Mouse (Mus musculus) c-Kit-negative CD71-positive TER-119-positive erythroid progenitor cells, embryonic 14.5 days (primary cell): ENCODE measurements at regions not wholly inside any gene's neighbourhood (a gene's known extent, or its start where the extent isn't known, plus 50 kb on each side); places are given as distances from the start of the nearest gene placed in this dataset.

Source experiments
- DNase-seq: peaks from one replicate; pipeline ENCODE4 v3.0.0-alpha.2; 2013; ENCODE audit warnings: low read depth, low spot score

- no peak for DNase-seq
Measured at GRCm38 (mm10) chr3:50939602-50940001, 284.6 kb upstream of the Noct start.

GRCm38 (mm10) chr3:50940656-50941055 lies 283.6 kb upstream of the Noct start:
- no peak for DNase-seq

GRCm38 (mm10) chr3:50953456-50953855 lies 270.8 kb upstream of the Noct start:
- no peak for DNase-seq

DNA sequence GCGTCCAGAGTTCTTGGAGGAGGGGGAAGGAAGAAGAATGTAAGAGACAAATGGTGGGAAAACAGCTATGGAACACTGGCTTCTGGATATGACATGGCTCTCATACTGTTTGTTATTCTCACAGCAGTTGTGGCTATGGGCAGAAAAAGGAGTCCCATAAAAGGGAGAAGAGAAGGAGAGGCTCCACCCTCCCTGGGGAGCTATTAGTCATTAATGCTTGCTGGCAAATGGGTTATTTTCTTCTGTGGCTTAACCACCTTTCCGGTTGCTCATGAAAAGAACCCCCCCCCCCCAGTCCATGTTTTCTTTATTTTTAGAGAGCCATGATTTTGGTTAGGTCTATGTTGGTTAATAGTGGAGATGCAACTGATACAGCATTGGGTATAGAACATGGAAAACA lies 253.9 kb upstream of the Noct start:
- no peak for DNase-seq

DNA sequence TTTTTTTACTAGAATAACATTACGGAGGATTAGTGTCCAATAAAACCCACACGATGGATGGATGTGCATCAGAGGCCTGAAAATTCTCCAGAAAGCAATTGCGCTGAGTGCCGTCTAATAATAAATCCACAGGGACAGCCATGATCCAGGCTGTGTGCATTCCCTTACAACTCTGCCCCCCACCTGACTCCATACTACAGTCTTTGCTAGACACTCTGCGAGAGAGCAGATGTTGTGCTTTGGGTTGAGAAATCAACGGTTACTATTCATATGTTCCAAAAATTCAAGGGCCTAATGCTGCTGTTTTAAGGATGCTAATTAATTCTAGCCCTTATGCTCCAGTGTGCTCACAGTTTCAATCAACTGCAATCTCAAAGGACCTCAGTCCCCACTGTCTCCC lies 251.2 kb upstream of the Noct start:
- DNase-seq: no peak

- DNase-seq: no peak
Measured at GRCm38 (mm10) chr3:50976141-50976780, 248.0 kb upstream of the Noct start.

- DNase-seq: no peak
Measured at GRCm38 (mm10) chr3:50976818-50977217, 247.4 kb upstream of the Noct start.

DNA sequence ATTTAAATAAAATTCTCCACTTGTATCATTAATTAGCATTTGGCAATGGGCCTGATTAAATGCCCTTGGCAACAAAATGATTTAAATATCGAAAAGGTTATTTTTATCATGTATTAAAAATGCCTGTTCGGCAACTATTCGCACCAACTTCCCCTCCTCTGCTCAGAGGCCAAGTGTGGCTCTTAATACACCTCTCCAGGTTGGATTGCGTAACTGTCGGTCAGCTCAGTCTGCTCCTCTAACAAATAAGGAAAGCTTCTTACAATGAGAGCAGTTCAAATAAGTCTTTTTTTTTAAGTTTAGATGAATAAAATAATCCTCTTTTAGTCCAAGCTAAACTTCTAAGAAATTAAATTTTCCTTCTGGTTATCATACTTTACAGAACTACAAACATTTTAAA lies 245.6 kb upstream of the Noct start:
- DNase-seq: no peak

DNA sequence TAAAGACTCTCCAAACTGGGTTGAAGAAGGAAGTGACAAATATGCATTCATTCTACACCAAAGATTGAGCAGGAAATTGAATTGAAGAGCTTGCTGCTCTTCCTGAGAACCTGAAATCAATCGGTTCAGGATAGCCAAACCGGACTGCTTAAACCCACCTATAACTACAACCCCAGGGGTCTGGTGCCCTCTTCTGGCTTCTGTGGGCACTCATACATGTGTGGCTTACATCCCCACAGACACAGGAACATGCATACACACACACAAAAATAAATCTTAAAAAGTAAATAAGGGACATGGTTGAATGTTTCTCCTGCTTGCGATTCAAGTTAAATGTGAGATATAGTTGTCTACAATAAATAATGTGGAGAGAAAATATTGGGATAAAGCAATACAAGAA lies 244.7 kb upstream of the Noct start:
- no peak for DNase-seq

GRCm38 (mm10) chr3:50981751-50982150 lies 242.5 kb upstream of the Noct start:
- no peak for DNase-seq

DNA sequence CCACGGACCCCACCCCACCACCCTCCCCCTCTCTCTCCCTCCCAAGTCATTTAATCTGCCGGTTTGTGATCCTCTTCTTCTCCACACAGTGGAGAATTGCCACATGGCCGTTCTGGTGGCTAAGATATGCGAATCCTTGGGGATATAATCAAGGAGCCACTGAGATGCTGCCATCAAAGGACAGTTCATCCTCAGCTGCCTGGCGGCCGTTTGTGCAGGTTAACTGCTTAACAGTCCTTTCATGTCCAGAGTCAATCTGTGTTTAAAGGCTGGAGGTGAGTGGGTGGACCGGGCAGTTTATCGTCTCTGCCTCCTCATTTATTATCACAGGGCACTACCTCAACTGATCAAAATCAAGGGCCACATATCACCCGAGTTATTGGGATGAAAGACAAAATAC lies 241.6 kb upstream of the Noct start:
- no peak for DNase-seq

DNA sequence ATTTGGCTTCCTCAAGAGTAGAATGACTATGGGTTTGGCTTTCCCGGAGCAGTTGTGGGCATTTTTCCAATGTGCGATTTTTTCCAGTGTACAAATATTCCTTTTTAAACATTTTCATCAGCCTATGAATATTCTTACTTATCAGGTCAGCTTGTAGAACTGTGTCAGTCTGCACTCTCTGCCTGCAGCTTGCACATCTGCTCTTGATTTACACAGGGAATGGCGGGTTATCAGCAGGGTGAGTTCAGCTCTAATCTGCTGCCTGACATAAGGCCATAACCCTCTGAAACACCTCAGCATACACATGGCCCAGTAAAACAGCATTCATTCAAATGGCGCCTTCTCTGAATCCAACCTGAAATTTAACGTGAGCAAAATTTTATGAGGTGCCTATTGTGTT lies 241.1 kb upstream of the Noct start:
- DNase-seq: no peak

DNA sequence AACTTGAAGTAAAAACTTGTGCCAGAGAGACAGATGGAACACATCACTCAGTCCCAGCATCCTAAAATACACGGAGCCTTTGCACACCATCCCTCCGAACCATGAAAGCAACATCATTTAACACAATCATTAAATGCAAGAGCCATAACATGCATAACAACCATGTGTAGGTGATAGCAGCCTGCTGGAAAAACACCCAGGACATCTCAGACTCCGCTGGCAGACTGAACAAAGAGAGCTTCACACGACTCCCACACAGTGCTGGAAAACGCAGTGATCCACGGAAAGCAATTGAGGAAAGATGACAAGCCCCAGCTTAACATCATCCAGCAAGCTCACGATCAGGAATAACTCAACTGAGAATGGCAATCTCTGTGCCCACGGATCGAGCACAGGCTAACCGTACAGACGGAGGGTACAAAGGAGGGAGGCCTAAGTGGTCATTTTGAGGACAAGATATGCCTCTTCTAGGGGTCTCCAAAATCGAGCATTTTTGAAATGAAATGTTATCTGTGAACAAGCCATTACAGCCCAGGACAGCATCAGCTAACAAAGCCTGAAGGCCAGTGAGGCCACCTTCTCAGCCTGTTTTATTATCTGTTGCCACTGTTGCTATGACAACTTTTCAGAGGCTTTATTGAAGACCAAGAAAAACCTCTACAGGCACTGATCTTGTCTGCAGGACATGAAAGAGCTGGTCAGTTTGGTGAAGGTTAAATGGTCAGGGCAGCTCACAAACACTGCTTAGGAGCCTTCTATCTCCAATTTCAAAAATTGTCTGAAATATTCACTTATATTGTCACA lies 240.1 kb upstream of the Noct start:
- DNase-seq: no peak

DNA sequence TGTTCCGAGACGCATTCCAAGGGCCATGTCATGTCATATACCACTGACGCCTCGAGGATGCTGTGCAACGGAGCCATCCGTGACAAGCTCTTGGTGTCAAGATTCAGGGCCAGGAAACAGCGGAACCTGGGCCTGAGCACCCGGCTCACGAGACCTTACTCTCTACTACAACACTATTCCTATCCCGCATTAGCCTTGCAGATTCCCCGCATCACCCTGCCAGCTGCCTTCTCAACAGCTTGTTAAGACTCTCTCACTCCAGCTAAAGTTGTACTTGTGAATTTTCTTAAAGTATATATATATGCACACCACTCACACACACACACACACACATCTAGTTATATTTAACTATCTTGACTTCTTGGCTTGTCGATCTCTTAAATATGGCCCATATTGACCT lies 236.4 kb upstream of the Noct start:
- no peak for DNase-seq

GRCm38 (mm10) chr3:50990810-50991209 lies 233.4 kb upstream of the Noct start:
- no peak for DNase-seq

DNA sequence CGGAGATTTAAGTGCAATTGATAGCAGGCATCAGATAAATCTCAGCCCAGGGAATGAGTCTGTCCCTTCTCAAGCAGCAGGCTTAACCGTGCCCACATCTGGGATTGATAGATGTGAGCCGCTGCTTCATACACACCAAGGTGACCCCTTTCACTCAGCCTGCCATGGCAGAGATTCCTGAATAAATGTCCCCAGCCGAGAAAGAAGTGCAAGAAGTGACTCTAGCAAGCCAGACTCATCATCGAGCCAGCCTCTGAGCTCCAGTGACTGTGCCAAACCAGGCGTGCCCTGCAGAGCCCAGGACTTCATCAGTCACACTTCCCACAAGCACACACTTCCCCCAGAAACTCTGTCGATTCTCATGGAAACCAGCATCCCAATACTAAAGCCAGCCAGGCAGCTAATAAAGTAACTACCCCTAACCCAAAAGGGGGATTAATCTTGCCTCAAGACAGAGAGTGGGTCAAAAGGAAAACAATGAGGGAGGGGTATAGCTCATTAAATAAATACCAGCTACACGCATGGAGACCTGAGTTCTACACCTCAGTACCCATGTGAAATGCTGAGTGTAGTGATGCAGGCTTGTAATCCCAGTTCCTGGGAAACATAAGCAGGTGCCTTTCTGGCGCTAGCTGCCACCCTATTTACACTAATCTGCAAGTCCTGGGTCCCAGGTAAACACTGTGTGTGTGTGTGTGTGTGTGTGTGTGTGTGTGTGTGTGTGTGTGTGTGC lies 231.5 kb upstream of the Noct start:
- DNase-seq: no peak

DNA sequence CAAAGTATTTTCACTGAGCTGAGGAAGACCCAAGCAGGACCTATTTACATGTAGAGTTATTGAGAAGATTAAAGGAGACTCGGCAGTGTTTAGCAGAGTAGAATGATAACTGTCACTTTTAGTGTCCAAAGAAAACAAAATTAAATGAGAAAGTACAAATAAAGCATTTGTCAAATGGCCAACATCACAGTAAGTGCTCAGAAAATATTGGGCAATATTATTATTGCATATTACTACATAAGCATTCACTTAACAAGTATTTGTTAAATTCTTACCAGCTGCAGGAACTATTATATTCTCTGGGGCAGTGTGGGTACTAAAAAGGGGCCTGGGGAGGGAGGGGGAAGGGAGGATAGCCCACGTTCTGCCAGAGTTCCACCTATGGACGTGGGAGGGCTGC lies 224.5 kb upstream of the Noct start:
- DNase-seq: no peak

DNA sequence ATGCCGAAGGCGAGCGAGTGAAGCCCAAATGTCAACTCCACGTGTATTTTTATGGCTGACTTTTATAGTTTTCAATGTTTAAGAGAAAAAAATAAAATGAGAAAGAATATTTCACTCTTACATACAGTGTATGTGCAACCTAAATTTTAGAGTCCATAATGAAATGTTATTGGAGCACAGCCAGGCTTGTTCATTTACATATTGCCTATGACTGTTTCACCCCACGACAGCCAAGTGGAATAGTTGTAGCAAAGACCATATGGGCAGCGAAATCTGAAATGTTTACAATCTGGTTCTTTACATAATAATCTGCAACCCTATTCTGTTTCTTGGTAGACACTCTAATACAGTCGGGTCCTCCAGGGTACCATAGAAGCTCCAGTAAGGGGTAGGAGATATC lies 223.3 kb upstream of the Noct start:
- no peak for DNase-seq

GRCm38 (mm10) chr3:51002662-51003061 lies 221.6 kb upstream of the Noct start:
- DNase-seq: no peak

DNA sequence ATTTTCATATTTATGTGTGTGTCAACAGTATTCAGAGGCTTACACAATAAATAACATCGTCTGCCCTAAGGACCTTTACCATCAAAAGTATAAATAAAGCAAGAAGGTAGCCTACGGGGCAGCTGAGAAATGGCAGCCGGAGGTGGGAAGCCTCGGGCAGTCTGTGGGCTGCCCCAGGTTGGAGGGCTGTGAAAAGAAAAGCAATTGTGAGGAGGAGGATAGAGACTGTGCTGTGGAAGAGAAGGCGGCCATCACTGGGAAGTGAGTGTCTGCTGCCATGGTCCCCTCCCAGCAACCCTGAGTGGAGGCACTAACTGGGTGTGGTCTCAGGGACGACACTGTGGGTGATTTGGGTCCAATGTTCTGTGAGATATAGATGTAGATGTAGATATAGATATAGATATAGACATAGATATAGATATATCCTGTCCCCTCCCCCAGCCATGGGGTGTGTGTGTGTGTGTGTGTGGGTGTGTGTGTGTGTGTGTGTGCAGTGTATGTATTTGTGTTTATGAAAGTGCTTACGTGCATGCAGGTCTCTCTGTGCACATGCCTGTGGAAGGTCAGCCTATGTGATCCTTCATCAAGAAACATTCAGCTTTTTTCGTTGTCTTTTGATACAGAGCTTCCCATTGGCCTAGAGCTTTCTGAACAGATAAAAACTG lies 220.6 kb upstream of the Noct start:
- DNase-seq: no peak

GRCm38 (mm10) chr3:51004216-51004615 lies 220.0 kb upstream of the Noct start:
- no peak for DNase-seq

DNA sequence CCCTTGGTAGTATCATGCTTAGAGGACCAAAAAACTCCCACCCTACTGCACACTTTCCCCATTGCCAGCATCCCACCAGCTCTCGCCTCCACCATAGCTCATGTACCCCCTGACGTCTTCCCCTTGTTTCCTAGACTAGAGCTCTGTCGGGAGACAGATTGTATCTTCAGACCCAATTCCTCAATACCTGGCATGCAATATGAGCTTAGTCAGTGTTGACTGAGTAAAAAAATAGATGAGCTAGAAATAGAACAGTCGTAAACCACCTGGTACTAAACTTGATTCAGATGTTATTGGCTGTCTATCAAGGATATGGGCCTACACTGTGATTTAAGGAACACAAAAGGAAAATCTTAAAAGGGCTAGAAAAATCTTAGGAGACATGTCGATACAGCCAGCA lies 215.1 kb upstream of the Noct start:
- no peak for DNase-seq
